Mouse (Mus musculus) liver, embryonic 14.5 days (tissue): ENCODE results near the gene Mgarp. TPM values are rescaled to one million over a fixed set of nuclear protein-coding genes. Genes with fewer than 3 reads are reported as not detected.

Experiments
- ATAC-seq: fragments of 200-750 bp; cut with Nextera tagmentation; 2 replicates; pipeline ENCODE4 v1.8.0; 2017; ENCODE audit warnings: moderate number of reproducible peaks, mild to moderate bottlenecking, moderate library complexity; ENCODE audit not compliant: insufficient read depth
- DNase-seq, 3 experiments: peaks; one replicate each; pipeline ENCODE4 v3.0.0-alpha.2; 2012 to 2013; ENCODE audit warnings: low read depth in 3 of 3, low spot score in 3 of 3
- H3K27ac ChIP-seq: fragments of 300-500 bp; sonication (generic); 2 replicates; pipeline ENCODE4 v1.5.1; 2014; ENCODE audit warnings: moderate library complexity, mild to moderate bottlenecking, control low read depth, inconsistent platforms
- H3K27me3 ChIP-seq: fragments of 300-500 bp; sonication (generic); 2 replicates; pipeline ENCODE4 v1.6.1; 2014; ENCODE audit warnings: mild to moderate bottlenecking, low read length, moderate library complexity; ENCODE audit not compliant: control insufficient read depth, insufficient read depth
- H3K36me3 ChIP-seq: fragments of 300-500 bp; sonication (generic); replicated peaks from 2 replicates; pipeline ENCODE4 v1.6.1; 2014; ENCODE audit warnings: low read depth; ENCODE audit not compliant: control insufficient read depth, insufficient read depth
- H3K4me1 ChIP-seq, 2 experiments: fragments of 200-500 bp in 1 of 2; fragments of 300-500 bp in 1 of 2; sonication (generic) in 1 of 2; replicated peaks; 2 replicates each; pipeline ENCODE4 v1.6.1; 2012 to 2014; ENCODE audit warnings: antibody characterized with exemption in 1 of 2, inconsistent platforms in 1 of 2, low read length in 1 of 2; ENCODE audit not compliant: control insufficient read depth in 2 of 2, insufficient read depth in 2 of 2
- H3K4me2 ChIP-seq: fragments of 300-500 bp; sonication (generic); 2 replicates; pipeline ENCODE4 v1.6.1; 2014; ENCODE audit warnings: low read depth, mild to moderate bottlenecking, control low read depth, moderate library complexity
- H3K4me3 ChIP-seq, 2 experiments: fragments of 200-500 bp in 1 of 2; fragments of 300-500 bp in 1 of 2; sonication (generic) in 1 of 2; 2 replicates each; pipeline ENCODE4 v1.5.1; 2012 to 2014; ENCODE audit warnings: low read depth in 2 of 2, low read length in 2 of 2, mild to moderate bottlenecking in 2 of 2, control low read depth in 1 of 2, inconsistent platforms in 1 of 2, moderate library complexity in 1 of 2; ENCODE audit not compliant: insufficient read depth in 1 of 2
- H3K9ac ChIP-seq: fragments of 300-500 bp; sonication (generic); replicated peaks from 2 replicates; pipeline ENCODE4 v1.6.1; 2014; ENCODE audit warnings: mild to moderate bottlenecking, control low read depth, moderate library complexity
- H3K9me3 ChIP-seq: fragments of 300-500 bp; sonication (generic); 2 replicates; pipeline ENCODE4 v1.6.1; 2016; ENCODE audit warnings: low read length, mixed read lengths; ENCODE audit not compliant: control insufficient read depth
- CTCF ChIP-seq: IDR thresholded peaks from 2 replicates; pipeline ENCODE4 v1.5.1; 2016; ENCODE audit warnings: antibody characterized with exemption, low read depth, control low read depth
- EP300 ChIP-seq: IDR thresholded peaks from 2 replicates; pipeline ENCODE4 v1.6.1; 2016; ENCODE audit warnings: antibody characterized with exemption, low read depth
- WGBS: fragments of 180-500 bp; shearing (Covaris S2); extraction: QIAGEN DNeasy Blood & Tissue Kit; methylation state at CpG from one replicate; pipeline ENCODE4 v1.1.7; 2014; ENCODE audit not compliant: insufficient replicate concordance; 5-methylcytosine and 5-hydroxymethylcytosine counted together
- polyA plus RNA-seq, 2 experiments: library from polyadenylated mRNA; depleted of rRNA in 1 of 2; stranded (reverse) in 1 of 2; unstranded in 1 of 2; fragments of >200 nt; fragmentation: Nextera tagmentation in 1 of 2; extraction: Ambion mirVana in 1 of 2; gene quantifications; 2 replicates each; pipeline versions ENCODE4 v1.2.1 to v1.2.3; 2012 to 2014

Mgarp gene
- polyA plus RNA-seq, 2 experiments: 0.48 to 0.85 TPM

- peak overlapping the region; percentile 72 for H3K4me2 ChIP-seq
- WGBS: 31% methylated on average over 31 of the region's 31 CpGs
- H3K9me3 ChIP-seq: no peaks in the 10 kb centered on the region
- H3K27ac ChIP-seq: peak overlapping the region; percentile 58
- ATAC-seq (no peak), DNase-seq (peak in 1 of 3 experiments; percentile 58)
- no peak for TF ChIP-seq EP300
- TF ChIP-seq CTCF: peak; percentile 52
- peaks cover 8 to 22% of the 10 kb centered on the region in 2 experiments for H3K4me1 ChIP-seq
- H3K4me3 ChIP-seq: peak overlapping the region; percentile 50 to 53
- H3K9ac ChIP-seq: peak overlapping the region; percentile 62
- no peaks in the 10 kb centered on the region for H3K36me3 ChIP-seq
- no peaks in the 10 kb centered on the region for H3K27me3 ChIP-seq
Measured at GRCm38 (mm10) chr3:51377878-51378664, 18.5 kb downstream of the Mgarp start.

- DNase-seq (peak; percentile 63 to 73 (median 64)), ATAC-seq (peak; percentile 80)
- Histone ChIP-seq H3K36me3 (no peaks in the 10 kb centered on the region), H3K4me3 (no peak overlapping the region), H3K27ac (0 out of 2 replicates have a peak overlapping the region, but pooled peaks have one; percentile 41), H3K4me1 (peaks cover 8 to 22% of the 10 kb centered on the region in 2 experiments), H3K4me2 (peak overlapping the region; percentile 8; the same call in 1 of the 2 replicates), H3K9ac (no peak overlapping the region), H3K27me3 (no peaks in the 10 kb centered on the region), H3K9me3 (no peaks in the 10 kb centered on the region)
- WGBS: 22% methylated on average over 19 of the region's 19 CpGs
- TF ChIP-seq CTCF (peak; percentile 86), EP300 (peak; percentile 70)
Measured at GRCm38 (mm10) chr3:51375307-51376265, 21.0 kb downstream of the Mgarp start.

- H3K36me3 ChIP-seq: no peaks in the 10 kb centered on the region
- DNase-seq (no peak), ATAC-seq (no peak)
- H3K27me3 ChIP-seq: no peaks in the 10 kb centered on the region
- H3K4me3 ChIP-seq: no peak overlapping the region
- no peak overlapping the region for H3K27ac ChIP-seq
- H3K4me1 ChIP-seq: peaks cover 8 to 15% of the 10 kb centered on the region in 2 experiments
- no peak overlapping the region for H3K4me2 ChIP-seq
- TF ChIP-seq EP300 (no peak), CTCF (peak; percentile 23; the same call in 1 of the 2 replicates)
- WGBS: 59% methylated on average over 5 of the region's 5 CpGs
- H3K9ac ChIP-seq: no peak overlapping the region
- no peaks in the 10 kb centered on the region for H3K9me3 ChIP-seq
Measured at GRCm38 (mm10) chr3:51373544-51373943, 23.0 kb downstream of the Mgarp start.

GRCm38 (mm10) chr3:51372883-51373282, 23.7 kb downstream of the Mgarp start:
- TF ChIP-seq CTCF (no peak), EP300 (no peak)
- Histone ChIP-seq H3K4me1 (peaks cover 13 to 17% of the 10 kb centered on the region in 2 experiments), H3K4me3 (no peak overlapping the region), H3K4me2 (no peak overlapping the region; the same call in 1 of the 2 replicates), H3K9me3 (no peaks in the 10 kb centered on the region), H3K36me3 (no peaks in the 10 kb centered on the region), H3K27me3 (no peaks in the 10 kb centered on the region), H3K9ac (no peak overlapping the region), H3K27ac (no peak overlapping the region)
- ATAC-seq: no peak
- WGBS: 42% methylated on average over 5 of the region's 5 CpGs
- no peak for DNase-seq
